In the genomic region with DNA sequence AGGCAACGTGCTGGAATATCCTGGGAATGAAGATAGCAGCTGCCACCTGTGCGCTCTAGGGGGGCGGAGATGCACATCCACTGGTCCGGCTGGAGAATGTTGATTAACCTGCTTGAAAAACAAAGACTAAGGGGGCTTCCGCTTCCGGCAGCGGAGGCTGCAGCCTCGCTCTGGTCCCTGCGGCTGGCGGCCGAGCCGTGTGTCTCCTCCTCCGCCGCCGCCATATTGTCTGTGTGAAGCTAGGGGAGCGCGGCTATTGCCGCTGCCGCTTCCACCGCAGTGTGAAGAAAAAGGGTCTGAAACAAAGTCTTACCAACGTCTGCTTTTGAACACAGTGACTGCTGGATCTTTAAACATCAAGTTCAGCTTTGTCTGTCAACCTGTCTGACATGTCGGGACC, we compare ENCODE assay signal across 8 mouse cellular contexts. TPM values are rescaled to one million over a fixed set of nuclear protein-coding genes. Genes with fewer than 3 reads are reported as not detected.
DNase-seq lines count a peak whose midpoint lies in the region; ATAC-seq and TF ChIP-seq lines count a peak whose summit lies in the region.
"Not testable (repeated sequence)": the region's sequence is repeated elsewhere in the genome, so short reads cannot be mapped to it uniquely, and the experiment has no call there.

Gene Gm10031 (plus strand): TSS at position 171 of the 400 bp plus-strand sequence.

- H3K4me2 ChIP-seq in heart, postnatal 0 days (ENCODE audit: low read depth, low read length); kidney, embryonic 14.5 days (replicated peaks; ENCODE audit: low read depth, low read length); lung, embryonic 14.5 days: not testable (repeated sequence)

- not testable (repeated sequence) for H3K4me1 ChIP-seq in MEL (ENCODE audit: control insufficient read depth in 1 of 2, insufficient read depth in 2 of 2, low read length in 2 of 2); heart, postnatal 0 days (ENCODE audit: control insufficient read depth, insufficient read depth); kidney, embryonic 14.5 days (ENCODE audit: control insufficient read depth, insufficient read depth, low read length); lung, embryonic 14.5 days (ENCODE audit: insufficient read depth); olfactory bulb, adult 2 months (ENCODE audit: control insufficient read depth, insufficient read depth, low read length)

- H3K79me2 ChIP-seq in MEL (ENCODE audit: control insufficient read depth, insufficient read depth, low read length, poor library complexity) = not testable (repeated sequence)

- intact Hi-C loops in gastrocnemius, adult 2 months (cut with DNase I); left cerebral cortex, postnatal 14 days (cut with DNase I): not testable (repeated sequence)

- not testable (repeated sequence) for H3K4me3 ChIP-seq in MEL (ENCODE audit: control insufficient read depth in 1 of 2, insufficient read depth in 1 of 2, low read depth in 2 of 2, low read length in 2 of 2); gastrocnemius, adult 2 months; heart, postnatal 0 days (ENCODE audit: low read depth, low read length); kidney, embryonic 14.5 days (ENCODE audit: low read length); lung, embryonic 14.5 days (ENCODE audit: low read depth, low read length); olfactory bulb, adult 2 months (ENCODE audit: insufficient read depth, low read depth, low read length)

- not testable (repeated sequence) for H3K9ac ChIP-seq in MEL (ENCODE audit: control insufficient read depth, low read depth, low read length, poor library complexity, severe bottlenecking); heart, postnatal 0 days (replicated peaks; ENCODE audit: low read depth, low read length); kidney, embryonic 14.5 days (ENCODE audit: low read depth, low read length); lung, embryonic 14.5 days

- H3K27me3 ChIP-seq in MEL (ENCODE audit: control insufficient read depth in 1 of 2, insufficient read depth in 2 of 2, low read length in 2 of 2); heart, postnatal 0 days (ENCODE audit: control insufficient read depth, insufficient read depth, low read length); kidney, embryonic 14.5 days (ENCODE audit: control insufficient read depth, insufficient read depth, low read length); lung, embryonic 14.5 days (ENCODE audit: insufficient read depth, low read length): not testable (repeated sequence)

- not testable (repeated sequence) for H3K9me3 ChIP-seq in MEL (replicated peaks; ENCODE audit: insufficient read depth, low read length); heart, postnatal 0 days (replicated peaks; ENCODE audit: control insufficient read depth, low read length); kidney, embryonic 14.5 days (ENCODE audit: control insufficient read depth, low read length); lung, embryonic 14.5 days (ENCODE audit: low read depth, low read length)

- TF ChIP-seq RAD21 in MEL (IDR thresholded peaks at IDR 0.05; ENCODE audit: low read depth, low read length) = not testable (repeated sequence)

- TF ChIP-seq EP300 in MEL (IDR thresholded peaks at IDR 0.05; ENCODE audit: low read depth in 1 of 2, low read length in 2 of 2); heart, postnatal 0 days (IDR thresholded peaks at IDR 0.05; ENCODE audit: low read depth): not testable (repeated sequence)

- TF ChIP-seq CTCF in MEL (IDR thresholded peaks at IDR 0.05 in 2 of 3, conservative IDR thresholded peaks at IDR 0.05 in 1 of 3; ENCODE audit: control insufficient read depth in 1 of 3, insufficient read depth in 1 of 3, low read depth in 2 of 3, low read length in 3 of 3, poor library complexity in 1 of 3, severe bottlenecking in 1 of 3); gastrocnemius, adult 2 months (IDR thresholded peaks at IDR 0.05); heart, postnatal 0 days (IDR thresholded peaks at IDR 0.05; ENCODE audit: low read depth); lung, embryonic 14.5 days (IDR thresholded peaks at IDR 0.05; ENCODE audit: low read depth); olfactory bulb, adult 2 months (IDR thresholded peaks at IDR 0.05; ENCODE audit: insufficient read depth, low read depth, low read length): not testable (repeated sequence)

- TF ChIP-seq POLR2A in MEL (IDR thresholded peaks at IDR 0.05; ENCODE audit: control insufficient read depth in 1 of 2, insufficient read depth in 1 of 2, low read depth in 1 of 2, low read length in 2 of 2, poor library complexity in 1 of 2); olfactory bulb, adult 2 months (IDR thresholded peaks at IDR 0.05; ENCODE audit: insufficient read depth, low read depth, low read length): not testable (repeated sequence)

- ATAC-seq in common myeloid progenitor, adult 5-6 weeks (replicated peaks; ENCODE audit: low read depth, poor library complexity, severe bottlenecking) = peak; percentile 99
- ATAC-seq in heart, postnatal 0 days (ENCODE audit: insufficient read depth, low read depth) = peak; percentile 82
- peak; percentile 84 for ATAC-seq in kidney, embryonic 14.5 days (ENCODE audit: low FRiP score, low TSS enrichment)
- peak; percentile 78 for ATAC-seq in lung, embryonic 14.5 days (ENCODE audit: insufficient read depth)

- H3K27ac ChIP-seq in MEL (ENCODE audit: control insufficient read depth, low read depth, low read length); gastrocnemius, adult 2 months; heart, postnatal 0 days (ENCODE audit: low read depth); kidney, embryonic 14.5 days (ENCODE audit: low read depth, low read length); lung, embryonic 14.5 days (ENCODE audit: low read depth); olfactory bulb, adult 2 months (ENCODE audit: insufficient read depth, low read depth, low read length): not testable (repeated sequence)

- WGBS in heart, postnatal 0 days = 91% methylated on average over 21 of the region's 22 CpGs
- 91% methylated on average over 21 of the region's 22 CpGs for WGBS in kidney, embryonic 14.5 days
- 89% methylated on average over 19 of the region's 22 CpGs for WGBS in lung, embryonic 14.5 days
- WGBS in olfactory bulb, adult 2 months = 92% methylated on average over 22 of the region's 22 CpGs

- not testable (repeated sequence) for DNase-seq in MEL (ENCODE audit: low read depth, low spot score); gastrocnemius, adult 2 months; heart, postnatal 0 days (ENCODE audit: low spot score); left cerebral cortex, postnatal 14 days (ENCODE audit: low spot score in 2 of 2); lung, embryonic 14.5 days

- not testable (repeated sequence) for H3K36me3 ChIP-seq in MEL (ENCODE audit: control insufficient read depth in 1 of 2, insufficient read depth in 2 of 2, low read length in 2 of 2); heart, postnatal 0 days (replicated peaks; ENCODE audit: control insufficient read depth, insufficient read depth, low read length); kidney, embryonic 14.5 days (ENCODE audit: control insufficient read depth, insufficient read depth, low read length); lung, embryonic 14.5 days (ENCODE audit: insufficient read depth)

RNA-seq across cellular contexts. Expression of gene Gm10031, which starts in this region (rescaled TPM):
- 12.5 and 15.8 TPM in 2 replicates for total RNA-seq in MEL (2012; rRNA removed)
- polyA plus RNA-seq in MEL (2012; ENCODE audit: insufficient read depth in 1 of 2, insufficient read length in 2 of 2, low read depth in 1 of 2, low replicate concordance in 2 of 2, missing spikeins in 1 of 2) = 10 to 100 TPM in 1 of 2 experiments, not detected in 1; 10.6 TPM
- total RNA-seq in common myeloid progenitor, adult 5-6 weeks (2017) = 17.3 and 21.4 TPM in 2 replicates
- 10 to 100 TPM; 42.9 to 49.5 TPM for total RNA-seq in gastrocnemius, adult 2 months (2021)
- total RNA-seq in heart, postnatal 0 days (2014; rRNA removed; ENCODE audit: low replicate concordance) = 9.1 and 13.9 TPM in 2 replicates
- 0.33 and 0.45 TPM in 2 replicates for polyA plus RNA-seq in heart, postnatal 0 days (2015; fragmentation: Nextera tagmentation; extraction: Ambion mirVana)
- 0.66 and 0.88 TPM in 2 replicates for polyA plus RNA-seq in kidney, embryonic 14.5 days (2014; fragmentation: Nextera tagmentation; extraction: Ambion mirVana)
- 10 to 100 TPM; 52.4 to 55.1 TPM for total RNA-seq in left cerebral cortex, postnatal 14 days (2021)
- 0.42 and 0.85 TPM in 2 replicates for polyA plus RNA-seq in lung, embryonic 14.5 days (2014; fragmentation: Nextera tagmentation; extraction: Ambion mirVana)
- polyA plus RNA-seq in olfactory bulb, adult 2 months (2012; ENCODE audit: insufficient read depth, insufficient read length, low replicate concordance, missing spikeins) = not detected in 2 replicates

Comparison
In these comparisons a context has a peak if more than half of its experiments do, and no peak if none do; other contexts are left out.
1. Peak in ATAC-seq in kidney, embryonic 14.5 days; RNA of the gene not detected or under 1 TPM.
2. Peak in ATAC-seq in lung, embryonic 14.5 days; RNA of the gene not detected or under 1 TPM.